Mouse (Mus musculus): ENCODE measurements around the gene Leng8. TPM values are rescaled to one million over a fixed set of nuclear protein-coding genes. Genes with fewer than 3 reads are reported as not detected.

The Leng8 gene
- polyA plus RNA-seq, 1 experiment from 2014 or later, result 77.6 TPM

DNA sequence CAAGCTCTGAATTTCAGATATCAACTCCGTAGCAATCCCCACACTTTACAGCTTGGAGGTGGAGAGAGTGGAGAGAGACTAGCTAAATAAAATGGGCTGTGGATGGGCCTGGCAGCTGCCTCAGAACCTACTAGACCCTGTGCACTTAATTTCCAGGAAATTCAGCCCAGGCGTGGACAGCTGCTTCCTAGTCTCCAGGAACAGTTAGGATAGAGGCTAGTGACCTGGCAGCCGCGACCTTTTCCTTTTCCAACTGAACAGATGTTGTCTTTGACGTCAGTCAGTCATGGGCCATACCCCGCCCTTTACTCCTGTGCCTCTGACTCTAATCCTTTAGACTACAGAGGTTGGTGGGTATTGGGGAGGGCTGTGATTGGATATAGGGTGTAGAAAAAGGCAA, 8.0 kb upstream of the Leng8 start:
- peaks cover 3% of the 10 kb centered on the region; the same call in 1 of the 2 replicates for H3K4me1 ChIP-seq (replicated peaks)
- no peak for ATAC-seq (ENCODE audit: insufficient number of reproducible peaks, low FRiP score)
- H3K4me2 ChIP-seq, result no peak overlapping the region
- WGBS, result 42% methylated on average over 6 of the region's 6 CpGs
- H3K27me3 ChIP-seq (replicated peaks), result 0 out of 2 replicates have a peak, but pooled peaks cover under 1% of the 10 kb centered on the region
- H3K9me3 ChIP-seq (replicated peaks), result no peaks in the 10 kb centered on the region
- H3K27ac ChIP-seq (ENCODE audit: poor library complexity, severe bottlenecking), result no peak overlapping the region
- H3K4me3 ChIP-seq, result no peak overlapping the region
- H3K9ac ChIP-seq, result peak overlapping the region; percentile 38; the same call in 1 of the 2 replicates
- H3K36me3 ChIP-seq, result no peaks in the 10 kb centered on the region

DNA sequence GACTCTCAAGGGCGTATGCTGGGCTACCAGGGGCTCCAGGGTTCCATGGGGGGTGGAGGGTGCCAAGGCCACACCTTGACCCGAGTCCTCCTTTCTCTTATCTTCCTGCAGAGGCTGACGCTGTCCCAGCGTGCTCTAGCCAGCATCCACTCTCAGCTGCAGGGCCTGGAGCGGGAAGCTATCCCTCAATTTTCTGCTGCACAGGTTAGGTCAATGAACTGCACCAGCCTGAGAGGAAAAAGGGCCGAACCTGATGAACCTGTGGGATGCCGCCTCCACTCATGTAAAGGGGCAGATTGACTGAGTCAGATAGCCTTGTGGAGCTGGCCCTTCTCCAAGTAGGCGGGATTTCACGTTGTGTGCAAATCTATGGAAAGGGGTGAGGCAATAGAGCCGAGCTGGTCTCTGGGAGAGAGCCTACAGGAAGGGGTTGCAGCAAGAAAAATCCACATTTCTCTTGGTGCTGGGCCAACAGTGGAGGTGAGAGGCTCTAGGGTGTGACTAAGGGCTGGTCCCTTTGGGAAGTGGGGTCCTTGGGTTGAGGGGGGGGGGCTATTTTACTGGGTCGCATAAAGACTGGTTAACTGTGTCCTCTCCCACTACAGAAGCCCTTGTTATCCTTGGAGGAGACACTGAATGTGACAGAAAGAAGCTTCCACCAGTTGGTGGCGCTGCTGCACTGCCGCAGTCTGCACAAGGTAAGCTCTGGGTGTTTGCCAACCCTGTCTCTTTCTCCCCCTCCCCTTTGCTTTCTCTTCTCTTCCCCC, 6.0 kb upstream of the Leng8 start:
- H3K27ac ChIP-seq (ENCODE audit: poor library complexity, severe bottlenecking), result no peak overlapping the region
- H3K4me3 ChIP-seq, result no peak overlapping the region
- no peaks in the 10 kb centered on the region for H3K36me3 ChIP-seq
- no peak overlapping the region for H3K9ac ChIP-seq
- no peaks in the 10 kb centered on the region for H3K27me3 ChIP-seq (replicated peaks)
- 34% methylated on average over 13 of the region's 13 CpGs for WGBS
- peak overlapping the region; percentile 43 for H3K4me2 ChIP-seq
- peak; percentile 67 for ATAC-seq (ENCODE audit: insufficient number of reproducible peaks, low FRiP score)
- H3K4me1 ChIP-seq (replicated peaks), result peaks cover 3% of the 10 kb centered on the region; the same call in 1 of the 2 replicates
- no peaks in the 10 kb centered on the region for H3K9me3 ChIP-seq (replicated peaks)

DNA sequence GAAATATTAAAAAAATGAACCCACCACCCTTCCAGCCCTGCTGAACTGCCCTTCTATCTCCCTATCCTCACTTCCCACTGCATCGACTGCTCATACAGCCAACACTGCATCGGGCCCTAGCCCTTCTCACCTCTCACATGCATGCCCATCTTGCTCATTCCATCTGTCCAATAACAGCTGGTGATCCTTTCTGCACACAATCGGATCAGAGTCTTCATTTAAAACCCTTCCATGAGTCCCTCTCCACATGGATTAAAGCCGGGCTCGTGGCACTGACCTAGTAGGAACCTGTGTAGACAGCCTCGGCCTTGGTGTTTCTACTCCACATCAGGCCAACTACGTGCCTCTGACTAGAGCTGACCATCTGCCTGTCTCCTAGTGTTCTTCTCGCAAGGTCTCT, 4.9 kb upstream of the Leng8 start:
- no peak overlapping the region for H3K27ac ChIP-seq (ENCODE audit: poor library complexity, severe bottlenecking)
- no peaks in the 10 kb centered on the region for H3K27me3 ChIP-seq (replicated peaks)
- no peaks in the 10 kb centered on the region for H3K9me3 ChIP-seq (replicated peaks)
- H3K4me1 ChIP-seq (replicated peaks), result peaks cover 3% of the 10 kb centered on the region; the same call in 1 of the 2 replicates
- no peak overlapping the region for H3K9ac ChIP-seq
- WGBS, result 86% methylated on average over 8 of the region's 8 CpGs
- ATAC-seq (ENCODE audit: insufficient number of reproducible peaks, low FRiP score), result no peak
- no peaks in the 10 kb centered on the region for H3K36me3 ChIP-seq
- H3K4me2 ChIP-seq, result no peak overlapping the region
- no peak overlapping the region for H3K4me3 ChIP-seq

DNA sequence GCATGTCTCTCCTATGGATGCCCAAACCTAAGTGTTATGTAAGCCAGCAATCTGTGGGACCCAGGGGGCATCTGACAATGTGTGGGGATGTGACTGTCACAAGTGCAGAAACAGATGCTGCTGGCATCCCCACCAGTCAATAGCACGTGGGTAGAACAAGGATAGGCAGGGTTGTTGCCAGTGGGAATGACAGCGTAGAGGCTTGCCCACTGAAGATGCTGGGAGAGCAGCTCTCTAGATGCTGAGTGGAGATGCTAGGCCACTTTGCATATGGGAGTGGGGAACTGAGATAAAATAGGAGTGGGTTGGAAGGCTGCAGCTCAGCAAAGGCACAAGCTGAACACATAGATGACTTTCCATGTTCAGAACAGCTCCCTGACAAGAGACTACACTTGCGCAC, 4.3 kb upstream of the Leng8 start:
- Histone ChIP-seq H3K9me3 (replicated peaks) (no peaks in the 10 kb centered on the region), H3K4me1 (replicated peaks) (peaks cover 4% of the 10 kb centered on the region), H3K4me3 (no peak overlapping the region), H3K27me3 (replicated peaks) (no peaks in the 10 kb centered on the region), H3K9ac (no peak overlapping the region), H3K36me3 (no peaks in the 10 kb centered on the region), H3K4me2 (no peak overlapping the region), H3K27ac (ENCODE audit: poor library complexity, severe bottlenecking) (no peak overlapping the region)
- WGBS, result 92% methylated on average over 3 of the region's 3 CpGs
- no peak for ATAC-seq (ENCODE audit: insufficient number of reproducible peaks, low FRiP score)

DNA sequence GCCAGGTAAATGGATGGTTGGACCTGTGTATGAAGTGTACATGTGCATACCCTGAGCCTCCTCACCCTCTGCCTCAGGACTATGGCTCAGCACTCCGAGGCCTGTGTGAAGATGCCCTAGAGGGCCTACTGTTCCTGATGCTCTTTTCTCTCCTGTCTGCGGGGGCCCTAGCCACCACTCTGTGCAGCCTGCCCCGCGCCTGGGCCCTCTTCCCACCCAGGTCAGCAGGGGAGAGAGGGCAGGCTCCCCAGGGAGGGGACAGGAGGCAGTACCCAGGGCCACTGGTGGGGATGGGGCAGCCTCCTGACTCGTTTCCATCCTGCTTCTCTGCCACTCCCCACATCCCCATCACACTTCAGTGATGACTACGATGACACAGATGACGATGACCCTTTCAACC, 3.8 kb upstream of the Leng8 start:
- no peak overlapping the region for H3K4me2 ChIP-seq
- ATAC-seq (ENCODE audit: insufficient number of reproducible peaks, low FRiP score), result no peak
- H3K27ac ChIP-seq (ENCODE audit: poor library complexity, severe bottlenecking), result no peak overlapping the region
- peaks cover under 1% of the 10 kb centered on the region; the same call in 1 of the 2 replicates for H3K36me3 ChIP-seq
- H3K27me3 ChIP-seq (replicated peaks), result no peaks in the 10 kb centered on the region
- H3K9me3 ChIP-seq (replicated peaks), result no peaks in the 10 kb centered on the region
- H3K4me1 ChIP-seq (replicated peaks), result peaks cover 8% of the 10 kb centered on the region
- 77% methylated on average over 5 of the region's 7 CpGs for WGBS
- no peak overlapping the region for H3K4me3 ChIP-seq
- no peak overlapping the region for H3K9ac ChIP-seq

DNA sequence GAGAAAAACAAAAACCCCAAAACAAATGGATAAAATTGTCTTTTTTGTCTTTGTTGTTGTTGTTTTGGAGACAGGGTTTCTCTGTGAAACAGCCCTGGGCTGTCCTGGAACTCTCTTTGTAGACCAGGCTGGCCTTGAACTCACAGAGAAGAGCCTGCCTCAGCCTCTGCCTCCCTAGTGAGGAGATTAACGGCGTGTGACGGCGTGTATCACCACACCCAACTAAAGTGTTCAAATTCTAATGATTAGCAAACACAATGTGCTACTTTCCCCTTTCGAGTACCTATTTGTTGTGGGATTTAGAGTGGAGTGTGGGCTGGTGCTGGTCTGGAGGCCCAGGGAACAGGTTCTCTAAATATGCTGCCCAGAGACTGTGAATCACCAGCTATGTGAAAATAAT, 1.9 kb upstream of the Leng8 start:
- no peak overlapping the region for H3K27ac ChIP-seq (ENCODE audit: poor library complexity, severe bottlenecking)
- H3K9me3 ChIP-seq (replicated peaks), result no peaks in the 10 kb centered on the region
- WGBS, result 83% methylated on average over 5 of the region's 5 CpGs
- peaks cover 19% of the 10 kb centered on the region for H3K36me3 ChIP-seq
- peaks cover 17% of the 10 kb centered on the region for H3K4me1 ChIP-seq (replicated peaks)
- no peak overlapping the region for H3K4me3 ChIP-seq
- H3K27me3 ChIP-seq (replicated peaks), result no peaks in the 10 kb centered on the region
- no peak overlapping the region for H3K9ac ChIP-seq
- H3K4me2 ChIP-seq, result no peak overlapping the region
- no peak for ATAC-seq (ENCODE audit: insufficient number of reproducible peaks, low FRiP score)

DNA sequence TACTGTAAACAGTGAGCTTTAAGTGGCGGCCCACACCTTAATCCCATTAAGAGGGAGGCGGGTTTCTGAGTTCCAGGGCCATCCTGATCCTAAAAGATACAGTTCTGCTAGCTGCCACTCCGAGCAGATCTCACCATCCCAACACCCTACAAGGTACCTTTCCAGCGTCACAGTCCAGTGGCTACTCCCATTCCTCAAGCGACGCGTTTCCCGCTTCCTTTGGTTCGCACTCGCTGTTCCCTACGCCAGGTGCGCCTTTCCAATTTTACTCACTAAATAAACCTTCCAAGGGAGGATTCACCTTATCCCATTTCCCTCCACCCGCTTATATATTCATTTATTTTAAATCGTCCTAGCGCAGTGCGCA, 452 bp upstream of the Leng8 start:
- Histone ChIP-seq H3K4me1 (replicated peaks) (peaks cover 14% of the 10 kb centered on the region), H3K9ac (peak overlapping the region; percentile 73), H3K4me2 (peak overlapping the region; percentile 83), H3K9me3 (replicated peaks) (no peaks in the 10 kb centered on the region), H3K27me3 (replicated peaks) (no peaks in the 10 kb centered on the region), H3K27ac (ENCODE audit: poor library complexity, severe bottlenecking) (peak overlapping the region; percentile 63; the same call in 1 of the 2 replicates), H3K36me3 (peaks cover 34% of the 10 kb centered on the region), H3K4me3 (peak overlapping the region; percentile 90)
- ATAC-seq (ENCODE audit: insufficient number of reproducible peaks, low FRiP score), result no peak
- under 1% methylated on average over 16 of the region's 16 CpGs for WGBS

DNA sequence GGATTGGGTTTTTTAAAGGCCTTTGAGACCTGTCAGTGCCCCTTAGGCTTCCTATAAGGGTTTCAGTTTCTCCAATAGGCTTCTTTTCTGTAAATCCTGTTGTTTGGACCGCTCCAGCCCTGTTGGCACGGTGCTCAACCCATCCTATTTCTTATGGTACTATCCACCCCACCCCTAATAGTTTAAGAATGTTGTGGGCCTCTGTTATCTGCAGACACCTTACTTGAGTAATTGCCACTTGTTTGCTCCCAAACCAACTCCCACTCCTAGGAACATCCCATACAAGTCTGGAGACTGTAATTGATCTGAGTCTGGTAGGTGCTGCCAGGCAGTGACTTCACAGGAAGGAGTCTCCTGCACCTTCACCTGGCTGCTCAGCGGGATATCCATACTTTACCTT, 907 bp downstream of the Leng8 start:
- H3K9me3 ChIP-seq (replicated peaks), result no peaks in the 10 kb centered on the region

DNA sequence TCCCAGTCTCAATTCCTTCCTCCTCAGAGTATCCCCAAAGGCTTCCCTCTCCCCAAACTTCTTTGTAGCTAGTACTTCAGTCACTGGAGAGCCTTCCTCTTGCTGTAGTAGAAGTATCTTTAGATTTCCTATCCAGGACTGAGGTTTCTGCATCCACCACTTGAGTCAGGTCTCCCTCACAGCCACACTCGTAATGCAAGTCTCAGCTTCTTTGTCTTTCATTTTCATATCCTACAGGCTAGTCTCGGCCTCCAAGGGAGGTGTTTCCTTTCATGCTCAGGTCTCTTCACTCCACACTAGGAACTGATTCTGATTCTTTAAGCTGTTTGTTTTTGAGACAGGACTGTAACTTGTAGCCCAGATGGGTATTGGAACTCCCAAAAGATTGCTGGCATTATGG, 1.3 kb downstream of the Leng8 start:
- H3K4me3 ChIP-seq, result peak overlapping the region; percentile 90
- 87% methylated on average over 2 of the region's 2 CpGs for WGBS
- H3K27me3 ChIP-seq (replicated peaks), result no peaks in the 10 kb centered on the region
- peak overlapping the region; percentile 92 for H3K9ac ChIP-seq
- ATAC-seq (ENCODE audit: insufficient number of reproducible peaks, low FRiP score), result no peak
- H3K27ac ChIP-seq (ENCODE audit: poor library complexity, severe bottlenecking), result no peak overlapping the region
- H3K9me3 ChIP-seq (replicated peaks), result no peaks in the 10 kb centered on the region
- H3K4me1 ChIP-seq (replicated peaks), result peaks cover 14% of the 10 kb centered on the region
- H3K4me2 ChIP-seq, result peak overlapping the region; percentile 96
- H3K36me3 ChIP-seq, result peaks cover 52% of the 10 kb centered on the region

More for the DNA sequence above, 907 bp downstream of the Leng8 start:
- Histone ChIP-seq H3K27me3 (replicated peaks) (no peaks in the 10 kb centered on the region), H3K27ac (ENCODE audit: poor library complexity, severe bottlenecking) (0 out of 2 replicates have a peak overlapping the region, but pooled peaks have one; percentile 86), H3K36me3 (peaks cover 48% of the 10 kb centered on the region), H3K4me2 (peak overlapping the region; percentile 96), H3K4me3 (peak overlapping the region; percentile 90), H3K4me1 (replicated peaks) (peaks cover 14% of the 10 kb centered on the region), H3K9ac (peak overlapping the region; percentile 92)
- ATAC-seq (ENCODE audit: insufficient number of reproducible peaks, low FRiP score), result no peak
- 59% methylated on average over 3 of the region's 3 CpGs for WGBS

DNA sequence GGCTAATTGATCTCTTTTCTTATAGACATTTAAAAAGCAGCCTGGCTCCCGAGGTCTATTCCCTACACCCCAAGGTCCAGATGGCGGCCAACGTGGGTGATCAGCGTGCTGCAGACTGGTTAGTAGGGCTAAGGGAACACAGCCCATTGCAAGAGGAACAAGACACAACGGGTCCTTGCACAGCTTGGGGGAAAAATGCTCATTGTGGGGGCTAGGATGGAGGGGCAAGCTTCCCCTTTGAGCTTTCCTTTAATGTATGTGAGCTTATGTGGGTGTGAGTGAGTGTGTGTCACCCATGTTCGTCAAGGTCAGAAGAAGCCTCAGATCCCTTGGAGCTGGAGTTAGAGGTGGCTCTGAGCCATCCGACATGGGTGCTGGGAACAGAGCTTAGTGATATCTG, 1.8 kb downstream of the Leng8 start:
- no peaks in the 10 kb centered on the region for H3K9me3 ChIP-seq (replicated peaks)
- WGBS, result 94% methylated on average over 7 of the region's 7 CpGs
- no peak overlapping the region for H3K4me2 ChIP-seq
- H3K36me3 ChIP-seq, result peaks cover 57% of the 10 kb centered on the region
- ATAC-seq (ENCODE audit: insufficient number of reproducible peaks, low FRiP score), result no peak
- H3K4me3 ChIP-seq, result peak overlapping the region; percentile 90; the same call in 1 of the 2 replicates
- H3K4me1 ChIP-seq (replicated peaks), result peaks cover 14% of the 10 kb centered on the region
- no peak overlapping the region for H3K27ac ChIP-seq (ENCODE audit: poor library complexity, severe bottlenecking)
- no peaks in the 10 kb centered on the region for H3K27me3 ChIP-seq (replicated peaks)
- H3K9ac ChIP-seq, result no peak overlapping the region

DNA sequence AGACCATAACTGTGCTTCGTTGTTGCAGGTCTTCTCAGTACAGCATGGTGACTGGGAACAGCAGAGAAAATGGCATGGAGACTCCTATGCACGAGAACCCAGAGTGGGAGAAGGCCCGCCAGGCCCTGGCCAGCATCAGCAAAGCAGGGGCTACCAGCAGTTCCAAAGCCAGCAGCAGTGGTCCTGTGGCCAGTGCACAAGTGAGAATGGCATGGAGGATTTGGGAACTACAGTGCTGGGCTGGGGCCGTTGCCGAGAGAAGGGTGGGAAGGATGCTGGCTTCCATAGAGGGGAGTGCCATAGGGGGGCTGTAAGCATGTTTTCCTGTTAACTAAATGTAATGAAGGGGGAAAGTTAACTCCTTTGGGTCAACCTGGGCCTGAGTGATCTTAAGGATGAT, 2.6 kb downstream of the Leng8 start:
- H3K4me1 ChIP-seq (replicated peaks), result peaks cover 14% of the 10 kb centered on the region
- 94% methylated on average over 5 of the region's 5 CpGs for WGBS
- H3K9ac ChIP-seq, result no peak overlapping the region
- H3K27me3 ChIP-seq (replicated peaks), result no peaks in the 10 kb centered on the region
- no peak for ATAC-seq (ENCODE audit: insufficient number of reproducible peaks, low FRiP score)
- H3K4me3 ChIP-seq, result no peak overlapping the region
- no peak overlapping the region for H3K4me2 ChIP-seq
- H3K36me3 ChIP-seq, result peaks cover 64% of the 10 kb centered on the region
- no peaks in the 10 kb centered on the region for H3K9me3 ChIP-seq (replicated peaks)
- H3K27ac ChIP-seq (ENCODE audit: poor library complexity, severe bottlenecking), result no peak overlapping the region
